Mouse (Mus musculus) 416B (cell line): ENCODE results near the gene Wdr45b.
"Not testable (repeated sequence)": the region's sequence is repeated elsewhere in the genome, so short reads cannot be mapped to it uniquely, and the experiment has no call there.

Source experiments
- DNase-seq: peaks from one replicate; pipeline ENCODE4 v3.0.0; 2011; ENCODE audit warnings: low read depth

Gene Wdr45b

GRCm38 (mm10) chr11:121354091-121354707 lies at the start of gene Wdr45b:
TSS of gene Wdr45b (minus strand) at chr11:121354445.
- peak; percentile 98 for DNase-seq

- DNase-seq, result no peak
Observed at GRCm38 (mm10) chr11:121392405-121392804, 38.2 kb upstream of the Wdr45b start.

GRCm38 (mm10) chr11:121390793-121391192 lies 36.5 kb upstream of the Wdr45b start:
- peak; percentile 57 for DNase-seq

GRCm38 (mm10) chr11:121388554-121388945 lies 34.3 kb upstream of the Wdr45b start:
- DNase-seq, result no peak

- DNase-seq, result no peak
Observed at GRCm38 (mm10) chr11:121387750-121388553, 33.7 kb upstream of the Wdr45b start, which contains the start of gene Rab40b. TSS of gene Rab40b (minus strand) at chr11:121388251.

GRCm38 (mm10) chr11:121380294-121380693 lies 26.0 kb upstream of the Wdr45b start:
- no peak for DNase-seq

- DNase-seq, result no peak
Observed at GRCm38 (mm10) chr11:121378644-121379043, 24.4 kb upstream of the Wdr45b start.

- no peak for DNase-seq
Observed at GRCm38 (mm10) chr11:121373305-121373704, 19.1 kb upstream of the Wdr45b start.

- DNase-seq, result no peak
Observed at GRCm38 (mm10) chr11:121370337-121370994, 16.2 kb upstream of the Wdr45b start.

GRCm38 (mm10) chr11:121369622-121370021 lies 15.4 kb upstream of the Wdr45b start:
- peak; percentile 73 for DNase-seq

GRCm38 (mm10) chr11:121368731-121369130 lies 14.5 kb upstream of the Wdr45b start:
- DNase-seq, result peak; percentile 79

GRCm38 (mm10) chr11:121367170-121367707 lies 13.0 kb upstream of the Wdr45b start:
- DNase-seq, result no peak

- peak; percentile 83 for DNase-seq
Observed at GRCm38 (mm10) chr11:121362212-121362611, 8.0 kb upstream of the Wdr45b start.

GRCm38 (mm10) chr11:121353326-121354090 lies 737 bp downstream of the Wdr45b start:
- DNase-seq, result peak; percentile 56

- DNase-seq, result not testable (repeated sequence)
Observed at GRCm38 (mm10) chr11:121348727-121349126, 5.5 kb downstream of the Wdr45b start.

GRCm38 (mm10) chr11:121348166-121348565 lies 6.1 kb downstream of the Wdr45b start:
- DNase-seq, result no peak

GRCm38 (mm10) chr11:121347036-121347435 lies 7.2 kb downstream of the Wdr45b start:
- no peak for DNase-seq

GRCm38 (mm10) chr11:121342423-121342822 lies 11.8 kb downstream of the Wdr45b start:
- DNase-seq, result peak; percentile 73

GRCm38 (mm10) chr11:121340287-121340686 lies 14.0 kb downstream of the Wdr45b start:
- DNase-seq, result no peak

- no peak for DNase-seq
Observed at GRCm38 (mm10) chr11:121339647-121340046, 14.6 kb downstream of the Wdr45b start.

GRCm38 (mm10) chr11:121331641-121332040 lies 22.6 kb downstream of the Wdr45b start:
- DNase-seq, result no peak

- no peak for DNase-seq
Observed at GRCm38 (mm10) chr11:121328619-121329018, 25.6 kb downstream of the Wdr45b start.
